Mouse (Mus musculus): ENCODE data around the gene Ncan.

DNA sequence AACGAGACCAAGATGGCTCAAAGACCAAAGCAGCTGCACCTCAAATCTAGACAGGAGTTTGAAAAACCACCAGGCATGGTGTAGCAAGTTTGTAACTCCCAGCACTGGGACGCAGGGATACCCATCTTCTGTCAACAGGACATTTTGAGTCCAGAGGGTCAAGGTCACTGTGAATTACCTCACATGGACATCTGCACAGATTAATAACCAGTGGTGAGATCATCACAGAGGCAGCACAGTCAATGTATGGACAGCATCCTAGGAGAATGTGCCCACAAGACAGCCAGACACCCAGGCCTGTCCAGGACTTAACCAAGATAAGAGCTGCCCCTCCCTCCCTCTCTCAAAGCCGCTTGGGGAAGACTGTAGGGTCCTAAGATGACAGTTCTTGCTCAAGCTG is 49.4 kb upstream of the Ncan start:
- TF ChIP-seq TAL1 (IDR thresholded peaks at IDR 0.05; ENCODE audit: low read length) (no peak), GATA1 (IDR thresholded peaks at IDR 0.05; ENCODE audit: low read length) (no peak)

Measured in erythroblast, embryonic 14.5 days (primary cell).